Mouse (Mus musculus): ENCODE data around the gene 1700084M14Rik. TPM values are rescaled to one million over a fixed set of nuclear protein-coding genes. Genes with fewer than 3 reads are reported as not detected.
"Not testable (repeated sequence)": the region's sequence is repeated elsewhere in the genome, so short reads cannot be mapped to it uniquely, and the experiment has no call there.

1700084M14Rik gene
- not detected in 2 replicates for total RNA-seq (2014; fragmentation: Nextera tagmentation)
- total RNA-seq (2017) = not detected in 2 replicates

DNA sequence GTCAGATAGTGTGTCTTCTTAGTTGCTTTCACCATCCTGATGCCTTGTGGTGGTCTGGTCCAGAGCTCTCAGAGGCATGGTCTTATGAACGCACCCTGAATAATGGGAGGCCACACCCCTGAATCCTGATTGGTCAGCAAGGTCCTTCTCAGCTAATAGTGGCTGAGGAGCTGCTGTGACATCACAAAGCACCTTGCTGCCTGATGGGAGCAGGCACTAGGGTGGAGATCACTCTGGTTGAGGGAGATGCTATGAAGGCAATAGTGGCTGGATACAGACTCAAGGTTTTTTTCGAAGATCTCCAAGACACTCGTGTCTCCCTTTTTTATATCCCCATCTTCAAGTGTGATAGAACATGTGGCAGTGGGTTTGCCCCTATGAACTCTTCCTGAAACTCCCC is at the start of gene 1700084M14Rik:
Gene 1700084M14Rik, minus strand, starts transcription at position 101 of the 400 bp plus-strand sequence.
- ATAC-seq (replicated peaks; ENCODE audit: low FRiP score, low TSS enrichment, poor library complexity, severe bottlenecking) = not testable (repeated sequence)

Other genes starting within 250 kb of the 1700084M14Rik start
- not detected in 2 replicates for gene Mageb2, start 244.2 kb downstream of the 1700084M14Rik start, total RNA-seq (2014; fragmentation: Nextera tagmentation)
- not detected in 2 replicates for gene Mageb2, start 244.2 kb downstream of the 1700084M14Rik start, total RNA-seq (2017)
- gene Gm5072, start 183.4 kb downstream of the 1700084M14Rik start, total RNA-seq (2014; fragmentation: Nextera tagmentation) = not detected in 2 replicates
- not detected in 2 replicates for gene Gm5072, start 183.4 kb downstream of the 1700084M14Rik start, total RNA-seq (2017)
- gene Gm8914, start 95.8 kb downstream of the 1700084M14Rik start, total RNA-seq (2014; fragmentation: Nextera tagmentation) = not detected in 2 replicates
- not detected in 2 replicates for gene Gm8914, start 95.8 kb downstream of the 1700084M14Rik start, total RNA-seq (2017)
- gene Gm14781, start 56.3 kb upstream of the 1700084M14Rik start, total RNA-seq (2014; fragmentation: Nextera tagmentation) = not detected in 2 replicates
- gene Gm14781, start 56.3 kb upstream of the 1700084M14Rik start, total RNA-seq (2017) = not detected in 2 replicates
- not detected in 2 replicates for gene Mageb5, start 207.1 kb upstream of the 1700084M14Rik start, total RNA-seq (2014; fragmentation: Nextera tagmentation)
- gene Mageb5, start 207.1 kb upstream of the 1700084M14Rik start, total RNA-seq (2017) = not detected in 2 replicates